Mouse (Mus musculus) forebrain, embryonic 16.5 days (tissue): ENCODE data around the gene Snd1. TPM values are rescaled to one million over a fixed set of nuclear protein-coding genes. Genes with fewer than 3 reads are reported as not detected.
A peak's percentile ranks its signal among the peaks of the same experiment; 100 is the strongest.

Source experiments
- ATAC-seq: fragments of 200-750 bp; cut with Nextera tagmentation; 2 replicates; pipeline ENCODE4 v1.8.0; 2017; ENCODE audit warnings: mild to moderate bottlenecking, moderate library complexity
- H3K27ac ChIP-seq: fragments of 300-500 bp; sonication (generic); 2 replicates; pipeline ENCODE4 v1.5.1; 2014; ENCODE audit warnings: low read length, control low read depth
- H3K27me3 ChIP-seq: fragments of 300-500 bp; sonication (generic); replicated peaks from 2 replicates; pipeline ENCODE4 v1.6.1; 2014; ENCODE audit warnings: low read length; ENCODE audit not compliant: control insufficient read depth, insufficient read depth
- H3K36me3 ChIP-seq: fragments of 300-500 bp; sonication (generic); 2 replicates; pipeline ENCODE4 v1.6.1; 2014; ENCODE audit not compliant: control insufficient read depth, insufficient read depth
- H3K4me1 ChIP-seq: fragments of 300-500 bp; sonication (generic); replicated peaks from 2 replicates; pipeline ENCODE4 v1.6.1; 2014; ENCODE audit warnings: low read length; ENCODE audit not compliant: control insufficient read depth, insufficient read depth
- H3K4me2 ChIP-seq: fragments of 300-500 bp; sonication (generic); 2 replicates; pipeline ENCODE4 v1.6.1; 2014; ENCODE audit warnings: mild to moderate bottlenecking, low read length, control low read depth
- H3K4me3 ChIP-seq: fragments of 300-500 bp; sonication (generic); replicated peaks from 2 replicates; pipeline ENCODE4 v1.5.1; 2014; ENCODE audit warnings: mild to moderate bottlenecking, low read length, control low read depth
- H3K9ac ChIP-seq: fragments of 300-500 bp; sonication (generic); replicated peaks from 2 replicates; pipeline ENCODE4 v1.6.1; 2014; ENCODE audit warnings: low read depth, low read length, control low read depth
- H3K9me3 ChIP-seq: fragments of 300-500 bp; sonication (generic); 2 replicates; pipeline ENCODE4 v1.6.1; 2016; ENCODE audit warnings: low read length; ENCODE audit not compliant: control insufficient read depth
- WGBS: fragments of 180-500 bp; shearing (Covaris S2); extraction: QIAGEN DNeasy Blood & Tissue Kit; methylation state at CpG from one replicate; pipeline ENCODE4 v1.1.7; 2014; 5-methylcytosine and 5-hydroxymethylcytosine counted together
- polyA plus RNA-seq: library from polyadenylated mRNA; unstranded; fragments of >200 nt; fragmentation: Nextera tagmentation; extraction: Ambion mirVana; gene quantifications from 2 replicates; pipeline ENCODE4 v1.2.1, GENCODE M21; 2015

Gene Snd1
- polyA plus RNA-seq, 1 experiment from 2014 or later = 81.0 TPM

- Histone ChIP-seq H3K4me2 (no peak overlapping the region), H3K9me3 (no peaks in the 10 kb centered on the region), H3K36me3 (no peaks in the 10 kb centered on the region), H3K9ac (no peak overlapping the region), H3K4me1 (peaks cover 13% of the 10 kb centered on the region), H3K27me3 (no peaks in the 10 kb centered on the region; the same call in 1 of the 2 replicates), H3K4me3 (no peak overlapping the region), H3K27ac (no peak overlapping the region)
- WGBS = 29% methylated on average over 2 of the region's 2 CpGs
- no peak for ATAC-seq
Observed at GRCm38 (mm10) chr6:28860450-28860849, 385.5 kb downstream of the Snd1 start.

GRCm38 (mm10) chr6:28860922-28861321 is 386.0 kb downstream of the Snd1 start:
- Histone ChIP-seq H3K4me2 (no peak overlapping the region), H3K9me3 (no peaks in the 10 kb centered on the region), H3K27me3 (no peaks in the 10 kb centered on the region; the same call in 1 of the 2 replicates), H3K36me3 (no peaks in the 10 kb centered on the region), H3K4me3 (no peak overlapping the region), H3K4me1 (peaks cover 13% of the 10 kb centered on the region), H3K9ac (no peak overlapping the region), H3K27ac (no peak overlapping the region)
- no peak for ATAC-seq
- 10% methylated on average over 2 of the region's 2 CpGs for WGBS

GRCm38 (mm10) chr6:28862304-28862703 is 387.4 kb downstream of the Snd1 start:
- Histone ChIP-seq H3K36me3 (no peaks in the 10 kb centered on the region), H3K4me1 (peaks cover 13% of the 10 kb centered on the region), H3K4me3 (no peak overlapping the region), H3K9ac (no peak overlapping the region), H3K27me3 (no peaks in the 10 kb centered on the region), H3K9me3 (no peaks in the 10 kb centered on the region), H3K4me2 (no peak overlapping the region), H3K27ac (no peak overlapping the region)
- WGBS = 84% methylated on average over 8 of the region's 8 CpGs
- no peak for ATAC-seq

GRCm38 (mm10) chr6:28864684-28865083 is 389.7 kb downstream of the Snd1 start:
- Histone ChIP-seq H3K9me3 (no peaks in the 10 kb centered on the region), H3K27ac (peak overlapping the region; percentile 48; the same call in 1 of the 2 replicates), H3K4me3 (no peak overlapping the region), H3K4me2 (0 out of 2 replicates have a peak overlapping the region, but pooled peaks have one; percentile 6), H3K4me1 (peaks cover 15% of the 10 kb centered on the region), H3K36me3 (no peaks in the 10 kb centered on the region), H3K27me3 (no peaks in the 10 kb centered on the region), H3K9ac (no peak overlapping the region)
- ATAC-seq = peak; percentile 87
- WGBS = 8% methylated on average over 5 of the region's 5 CpGs

- Histone ChIP-seq H3K27me3 (no peaks in the 10 kb centered on the region), H3K4me2 (peak overlapping the region; percentile 6; the same call in 1 of the 2 replicates), H3K27ac (peak overlapping the region; percentile 48; the same call in 1 of the 2 replicates), H3K9me3 (no peaks in the 10 kb centered on the region), H3K4me1 (peaks cover 15% of the 10 kb centered on the region), H3K36me3 (no peaks in the 10 kb centered on the region), H3K9ac (no peak overlapping the region), H3K4me3 (no peak overlapping the region)
- peak; percentile 80 for ATAC-seq
- WGBS = 14% methylated on average over 10 of the region's 10 CpGs
Observed at GRCm38 (mm10) chr6:28865112-28865511, 390.2 kb downstream of the Snd1 start.

GRCm38 (mm10) chr6:28866206-28866605 is 391.3 kb downstream of the Snd1 start:
- 98% methylated on average over 3 of the region's 3 CpGs for WGBS
- Histone ChIP-seq H3K4me3 (no peak overlapping the region), H3K4me1 (peaks cover 15% of the 10 kb centered on the region), H3K9ac (no peak overlapping the region), H3K27ac (no peak overlapping the region), H3K27me3 (no peaks in the 10 kb centered on the region), H3K4me2 (no peak overlapping the region), H3K9me3 (no peaks in the 10 kb centered on the region), H3K36me3 (no peaks in the 10 kb centered on the region)
- ATAC-seq = no peak

- Histone ChIP-seq H3K4me1 (peaks cover 24% of the 10 kb centered on the region), H3K4me2 (no peak overlapping the region), H3K36me3 (no peaks in the 10 kb centered on the region), H3K27ac (no peak overlapping the region), H3K4me3 (no peak overlapping the region), H3K9me3 (no peaks in the 10 kb centered on the region), H3K27me3 (no peaks in the 10 kb centered on the region), H3K9ac (no peak overlapping the region)
- no peak for ATAC-seq
- WGBS = 51% methylated on average over 2 of the region's 2 CpGs
Observed at GRCm38 (mm10) chr6:28867516-28868251, 392.7 kb downstream of the Snd1 start.

- H3K4me2 ChIP-seq = no peak overlapping the region
- WGBS = 75% methylated on average over 5 of the region's 5 CpGs
- no peak overlapping the region for H3K27ac ChIP-seq
- H3K27me3 ChIP-seq = no peaks in the 10 kb centered on the region
- H3K9me3 ChIP-seq = no peaks in the 10 kb centered on the region
- no peaks in the 10 kb centered on the region for H3K36me3 ChIP-seq
- peak; percentile 48; the same call in 1 of the 2 replicates for ATAC-seq
- no peak overlapping the region for H3K9ac ChIP-seq
- H3K4me3 ChIP-seq = no peak overlapping the region
- H3K4me1 ChIP-seq = peaks cover 25% of the 10 kb centered on the region
Observed at GRCm38 (mm10) chr6:28871725-28872420, 396.9 kb downstream of the Snd1 start.

GRCm38 (mm10) chr6:28872421-28872795 is 397.5 kb downstream of the Snd1 start:
- H3K4me2 ChIP-seq = no peak overlapping the region
- no peak overlapping the region for H3K4me3 ChIP-seq
- no peak overlapping the region for H3K9ac ChIP-seq
- WGBS = 80% methylated on average over 3 of the region's 3 CpGs
- H3K4me1 ChIP-seq = peaks cover 31% of the 10 kb centered on the region
- H3K36me3 ChIP-seq = no peaks in the 10 kb centered on the region
- no peaks in the 10 kb centered on the region for H3K27me3 ChIP-seq
- no peak overlapping the region for H3K27ac ChIP-seq
- no peak for ATAC-seq
- H3K9me3 ChIP-seq = no peaks in the 10 kb centered on the region
